Mouse (Mus musculus) cortical plate, adult 2 months (tissue): Measurements from ENCODE around the gene Add3.

Experiments
- CTCF ChIP-seq: fragments of 200-500 bp; IDR thresholded peaks from 2 replicates; pipeline ENCODE4 v1.5.1; 2011; ENCODE audit warnings: mild to moderate bottlenecking, control low read depth, low read length; ENCODE audit not compliant: insufficient read depth; ENCODE audit errors: extremely low read depth
- POLR2A ChIP-seq: fragments of 200-500 bp; IDR thresholded peaks from 2 replicates; pipeline ENCODE4 v1.6.1; 2011; ENCODE audit warnings: mild to moderate bottlenecking, low read length, control low read depth; ENCODE audit not compliant: insufficient read depth; ENCODE audit errors: extremely low read depth

DNA sequence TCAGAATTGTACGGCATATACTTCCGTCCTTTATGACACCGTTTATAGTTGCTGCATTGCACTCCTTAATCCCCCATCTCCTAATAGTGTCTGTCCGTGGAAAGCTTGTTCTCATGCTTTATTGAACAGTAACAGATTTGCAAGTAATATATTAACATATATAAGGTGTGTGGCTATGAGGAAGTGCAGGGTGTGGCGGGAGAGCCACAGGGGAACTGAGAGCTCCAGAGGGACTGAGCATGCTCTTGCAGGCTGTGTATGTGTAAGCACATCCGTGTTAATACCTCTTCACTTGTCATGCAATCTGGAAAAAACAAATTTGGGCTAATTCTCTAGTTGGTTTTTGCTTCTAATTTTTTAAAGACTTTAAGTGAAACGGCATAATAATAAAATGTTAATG is 68.6 kb downstream of the Add3 start:
- TF ChIP-seq CTCF: no peak
- no peak for TF ChIP-seq POLR2A
